Mouse (Mus musculus) cerebellum, adult 9-10 months (tissue): ENCODE results near the gene Ctc1.

Experiments used
- DNase-seq: peaks from one replicate; pipeline ENCODE4 v3.0.0; 2022

Gene Ctc1

DNA sequence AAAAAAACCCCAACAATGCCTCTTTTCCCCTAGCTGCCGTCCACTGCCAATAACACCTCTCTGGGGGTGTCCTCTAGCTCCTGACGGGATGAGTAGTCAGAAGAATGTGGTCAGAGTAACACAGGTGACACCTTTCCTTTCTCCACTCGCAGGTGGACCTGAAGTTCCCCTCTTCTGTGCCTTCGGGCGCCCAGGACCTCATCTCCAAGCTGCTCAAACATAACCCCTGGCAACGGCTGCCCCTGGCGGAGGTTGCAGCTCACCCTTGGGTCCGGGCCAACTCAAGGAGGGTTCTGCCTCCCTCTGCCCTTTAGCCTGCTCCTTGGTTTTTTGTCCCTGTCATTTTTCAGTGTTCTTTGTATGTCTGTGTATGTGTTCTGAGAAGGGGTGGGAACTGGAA, 35.0 kb downstream of the Ctc1 start:
- no peak for DNase-seq

GRCm38 (mm10) chr11:69051771-69052170, 36.1 kb downstream of the Ctc1 start:
- no peak for DNase-seq

DNA sequence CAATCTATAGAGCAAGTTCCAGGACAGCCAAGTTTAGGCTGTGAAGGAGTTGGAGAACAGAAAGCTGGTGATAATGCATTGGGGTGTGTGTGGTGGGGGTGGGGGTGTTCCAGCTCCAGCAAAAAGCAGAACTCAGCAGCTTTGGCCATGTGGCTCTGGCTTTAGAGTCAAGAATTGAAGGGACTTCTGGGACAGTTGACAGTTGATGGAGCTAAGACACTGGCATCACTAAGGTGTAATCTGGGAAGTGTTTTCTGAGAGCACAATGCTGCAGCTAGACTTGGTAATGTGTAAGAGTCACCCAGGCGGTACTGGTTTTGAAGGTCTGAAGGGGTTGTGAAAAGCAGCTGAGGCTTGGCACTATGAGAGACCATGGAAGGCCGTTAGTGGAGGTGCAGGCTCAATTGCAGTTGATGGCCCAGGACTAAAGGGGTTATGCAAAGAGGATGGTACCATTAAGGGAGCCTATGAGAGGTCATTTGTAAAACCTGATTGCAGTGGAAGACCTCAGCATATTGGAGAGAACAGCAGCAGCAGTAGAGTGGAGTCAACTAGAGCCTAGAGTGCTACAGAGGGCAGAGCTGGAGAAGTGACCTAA, 37.2 kb downstream of the Ctc1 start:
- DNase-seq = no peak

DNA sequence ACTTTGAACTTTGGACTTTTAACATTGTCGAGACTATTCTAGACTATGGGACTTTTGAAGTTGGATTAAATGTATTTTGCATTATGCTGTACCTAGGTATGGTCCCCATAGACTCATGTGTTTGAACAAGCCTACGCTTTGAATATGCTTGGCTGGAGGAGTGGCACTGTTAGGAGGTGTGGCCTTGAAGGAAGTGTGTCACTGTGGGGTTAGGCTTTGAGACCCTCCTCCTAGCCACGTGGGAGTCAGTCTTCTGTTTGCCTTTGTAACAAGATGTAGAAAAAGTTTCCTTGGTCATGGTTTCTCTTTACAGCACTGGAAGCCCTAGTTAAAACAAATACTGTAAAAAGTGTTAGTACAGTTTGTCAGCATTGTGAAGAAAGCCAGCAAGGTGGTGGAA, 38.1 kb downstream of the Ctc1 start:
- DNase-seq = no peak

- no peak for DNase-seq
Observed at GRCm38 (mm10) chr11:69058265-69058664, 42.6 kb downstream of the Ctc1 start.

- DNase-seq = peak; percentile 64
Observed at GRCm38 (mm10) chr11:69058729-69059356, 43.1 kb downstream of the Ctc1 start.

DNA sequence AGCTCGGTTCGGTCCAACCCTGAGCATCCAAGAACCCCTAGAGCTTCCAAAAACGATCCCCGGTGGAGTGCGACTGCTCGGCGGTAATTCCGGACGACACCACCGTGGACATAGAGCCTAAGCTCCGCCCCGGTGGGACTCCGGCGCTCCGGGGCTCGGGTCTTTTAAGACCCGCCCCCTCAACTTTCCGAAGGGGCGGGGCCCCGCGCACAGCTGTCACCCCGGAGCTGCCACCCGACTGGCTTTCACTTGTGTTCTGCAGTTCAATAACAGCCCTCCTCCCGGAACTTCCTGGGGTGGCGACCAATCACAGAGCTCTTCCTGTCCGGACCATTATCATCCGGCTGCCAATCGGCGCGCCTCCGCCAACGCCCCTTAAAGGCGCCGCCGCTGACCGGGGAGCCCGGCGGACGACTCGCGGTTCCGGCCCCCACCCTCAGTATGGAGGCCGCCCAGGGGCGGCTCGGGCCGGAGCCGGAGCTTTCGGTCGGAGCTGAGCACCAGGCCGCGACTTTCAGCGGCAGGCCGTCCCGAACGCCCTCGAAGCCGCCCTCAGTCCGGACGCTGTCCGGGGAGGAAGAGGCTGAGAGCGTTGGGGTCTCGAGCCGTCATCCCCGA, 43.8 kb downstream of the Ctc1 start, which contains the start of gene Borcs6:
TSS of gene Borcs6 (plus strand) at position 361 of the 618 bp plus-strand sequence.
- peak; percentile 98 for DNase-seq

- DNase-seq = no peak
Observed at GRCm38 (mm10) chr11:69059975-69060411, 44.3 kb downstream of the Ctc1 start.

GRCm38 (mm10) chr11:69060448-69061254, 44.9 kb downstream of the Ctc1 start:
- peak; percentile 57 for DNase-seq

- peak; percentile 70 for DNase-seq
Observed at GRCm38 (mm10) chr11:69061255-69061912, 45.7 kb downstream of the Ctc1 start.

- DNase-seq = peak; percentile 89
Observed at GRCm38 (mm10) chr11:69062194-69062760, 46.6 kb downstream of the Ctc1 start.

GRCm38 (mm10) chr11:69062761-69063224, 47.1 kb downstream of the Ctc1 start:
- DNase-seq = peak; percentile 97

DNA sequence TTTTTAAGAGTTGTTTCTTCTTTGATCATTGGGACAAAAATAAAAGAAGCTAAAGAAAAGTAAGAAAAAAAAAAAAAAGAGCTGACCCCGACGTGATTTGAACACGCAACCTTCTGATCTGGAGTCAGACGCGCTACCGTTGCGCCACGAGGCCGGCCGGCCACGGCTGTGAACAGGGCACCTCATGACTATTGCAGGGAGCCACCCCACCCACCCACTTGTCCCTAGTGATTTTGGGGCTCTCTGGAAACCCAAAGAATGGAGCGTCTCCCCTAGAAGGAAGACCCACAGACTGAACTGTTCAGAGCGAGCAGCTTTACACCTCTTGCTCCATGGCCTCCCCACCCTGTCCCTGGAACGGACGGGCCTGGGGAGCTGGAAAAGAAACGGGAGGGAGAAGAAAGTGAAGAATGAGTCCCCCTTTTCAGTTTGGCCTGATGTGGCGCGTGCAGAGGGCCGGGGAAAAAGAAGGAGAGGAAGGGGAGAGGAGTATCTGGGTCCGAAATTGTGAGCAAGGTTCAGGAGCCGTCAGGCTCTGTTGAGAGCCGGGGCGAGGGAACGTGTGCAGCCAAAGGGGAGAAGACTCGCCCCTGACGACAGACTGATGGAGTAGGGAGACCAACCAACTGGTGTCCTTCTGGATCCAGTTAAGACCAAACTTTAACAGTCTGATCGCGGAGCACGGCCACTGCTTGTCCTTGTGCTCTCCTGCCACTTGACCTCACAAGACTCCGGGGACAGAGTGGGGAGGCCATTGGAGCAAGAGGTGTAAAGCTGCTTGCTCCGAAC, 47.9 kb downstream of the Ctc1 start:
- DNase-seq = peak; percentile 78

GRCm38 (mm10) chr11:69064259-69065133, 48.8 kb downstream of the Ctc1 start:
- DNase-seq = peak; percentile 62

DNA sequence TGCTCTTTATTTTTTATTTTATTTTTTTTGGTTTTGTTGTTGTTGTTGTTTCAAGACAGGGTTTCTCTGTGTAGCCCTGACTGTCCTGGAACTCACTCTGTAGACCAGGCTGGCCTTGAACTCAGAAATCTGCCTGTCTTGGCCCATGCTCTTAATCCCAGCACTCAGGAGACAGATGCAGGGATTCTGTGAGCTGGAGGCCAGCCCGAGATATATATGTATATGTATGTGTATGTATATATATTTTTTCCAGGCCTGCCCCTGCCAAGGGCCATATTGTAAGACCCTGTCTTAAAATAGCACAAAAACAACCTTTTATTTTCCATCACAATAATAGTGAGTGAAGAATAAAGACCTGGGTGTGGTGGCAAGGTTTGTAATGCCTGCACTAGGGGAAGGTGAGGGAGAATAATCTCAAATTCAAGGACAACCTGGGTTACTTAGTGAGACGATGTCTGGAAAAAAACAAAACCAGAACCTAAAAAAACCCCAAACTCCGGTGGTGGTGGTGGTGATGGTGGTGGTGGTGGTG, 49.7 kb downstream of the Ctc1 start:
- DNase-seq = peak; percentile 65

DNA sequence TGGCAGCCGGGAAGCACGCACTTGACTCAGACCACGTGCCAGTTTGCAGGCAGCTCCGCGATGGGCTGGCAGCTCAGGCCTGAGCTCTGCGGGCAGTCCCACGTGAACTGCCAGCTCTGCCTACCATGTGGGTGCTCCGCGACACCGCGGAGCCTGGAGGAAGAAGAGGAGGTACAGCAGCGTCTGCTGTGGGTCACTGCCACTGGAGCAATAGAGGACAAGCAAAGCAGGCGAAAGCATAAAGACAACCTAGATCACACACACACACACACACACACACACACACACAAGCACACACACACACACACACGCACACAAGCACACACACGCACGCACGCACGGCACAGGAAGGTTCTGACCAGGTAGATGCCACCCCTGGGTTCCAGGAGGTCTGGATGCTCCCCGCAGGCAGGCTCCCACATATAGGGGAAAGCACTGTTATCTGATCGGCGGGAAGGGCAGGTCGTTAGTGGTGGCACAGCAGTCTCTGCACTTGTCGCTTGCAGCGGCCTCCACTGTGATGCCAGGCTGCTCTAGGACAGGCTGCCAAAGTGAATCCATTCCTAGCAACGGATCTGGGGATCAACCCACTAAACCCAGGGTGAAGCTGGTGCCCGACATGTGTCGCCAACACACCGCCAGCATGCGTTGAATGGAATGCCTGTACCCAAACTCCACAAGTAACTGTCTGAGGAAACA, 50.6 kb downstream of the Ctc1 start:
- DNase-seq = peak; percentile 79

- DNase-seq = peak; percentile 95
Observed at GRCm38 (mm10) chr11:69066956-69067355, 51.2 kb downstream of the Ctc1 start.

GRCm38 (mm10) chr11:69067601-69068000, 51.9 kb downstream of the Ctc1 start:
- no peak for DNase-seq

GRCm38 (mm10) chr11:69070093-69070492, 54.4 kb downstream of the Ctc1 start:
- DNase-seq = peak; percentile 60
